ENCODE assay signal across 8 mouse cellular contexts in the genomic region with DNA sequence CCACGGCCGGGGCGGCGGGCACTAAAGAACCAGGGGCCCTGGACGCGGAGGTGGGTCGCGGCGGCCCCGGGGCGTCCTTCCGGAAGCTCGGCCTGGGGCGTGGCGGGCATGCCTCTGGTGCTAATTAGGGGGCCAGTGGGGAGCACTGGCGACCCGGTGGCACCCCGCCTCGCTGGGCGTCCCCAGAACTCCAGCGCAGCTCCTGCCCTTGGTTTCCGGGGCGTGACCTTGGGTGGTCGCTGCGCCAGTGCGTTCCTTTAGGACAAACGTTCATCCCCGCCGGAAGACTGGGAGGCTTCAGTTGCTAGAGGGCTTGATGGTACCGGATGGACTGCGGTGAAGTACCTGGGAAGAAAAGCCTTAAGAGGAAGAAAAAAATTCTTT. TPM values are rescaled to one million over a fixed set of nuclear protein-coding genes. Genes with fewer than 3 reads are reported as not detected.
DNase-seq lines count a peak whose midpoint lies in the region; ATAC-seq and TF ChIP-seq lines count a peak whose summit lies in the region.

No protein-coding gene starts in this region.

- peak overlapping the region; percentile 7; the same call in 1 of the 2 replicates for H3K27ac ChIP-seq in cerebellum, adult 2 months (ENCODE audit: insufficient read depth, low read length)
- peak overlapping the region; percentile 58 for H3K27ac ChIP-seq in MEL (ENCODE audit: control insufficient read depth, low read depth, low read length)
- H3K27ac ChIP-seq in hindbrain, embryonic 11.5 days (ENCODE audit: low read depth, low read length): peak overlapping the region; percentile 67
- peak overlapping the region; percentile 81 for H3K27ac ChIP-seq in liver, embryonic 13.5 days
- H3K27ac ChIP-seq in midbrain, postnatal 0 days (ENCODE audit: low read depth, low read length): peak overlapping the region; percentile 83
- H3K27ac ChIP-seq in testis, adult 2 months (ENCODE audit: control insufficient read depth, insufficient read depth, low read depth, low read length): peak overlapping the region; percentile 98

- ATAC-seq in erythroid progenitor cell, adult 5-6 weeks (replicated peaks; ENCODE audit: low FRiP score, poor library complexity, severe bottlenecking): peak; percentile 30
- ATAC-seq in hindbrain, embryonic 11.5 days (ENCODE audit: low FRiP score): no peak
- peak; percentile 32 for ATAC-seq in liver, embryonic 13.5 days (ENCODE audit: low read depth)
- ATAC-seq in midbrain, postnatal 0 days (ENCODE audit: low FRiP score): no peak

- TF ChIP-seq CTCF in cerebellum, adult 2 months (IDR thresholded peaks at IDR 0.05; ENCODE audit: borderline replicate concordance, insufficient read depth, low read depth, low read length): no peak
- TF ChIP-seq CTCF in MEL (IDR thresholded peaks at IDR 0.05 in 2 of 3, conservative IDR thresholded peaks at IDR 0.05 in 1 of 3; ENCODE audit: control insufficient read depth in 1 of 3, insufficient read depth in 1 of 3, low read depth in 2 of 3, low read length in 3 of 3, poor library complexity in 1 of 3, severe bottlenecking in 1 of 3): no peak
- TF ChIP-seq CTCF in midbrain, postnatal 0 days (IDR thresholded peaks at IDR 0.05): no peak
- no peak for TF ChIP-seq CTCF in testis, adult 2 months (IDR thresholded peaks at IDR 0.05; ENCODE audit: control insufficient read depth, insufficient read depth, insufficient replicate concordance, low read depth, low read length)

- TF ChIP-seq RAD21 in MEL (IDR thresholded peaks at IDR 0.05; ENCODE audit: low read depth, low read length): no peak

- H3K4me1 ChIP-seq in cerebellum, adult 2 months (ENCODE audit: control insufficient read depth, insufficient read depth, low read length): peaks cover 8% of the 10 kb centered on the region; the same call in 1 of the 2 replicates
- H3K4me1 ChIP-seq in MEL (ENCODE audit: control insufficient read depth in 1 of 2, insufficient read depth in 2 of 2, low read length in 2 of 2): peaks cover 0 to 18% of the 10 kb centered on the region in 2 experiments; a peak in 2 of 4 replicates
- H3K4me1 ChIP-seq in hindbrain, embryonic 11.5 days (replicated peaks; ENCODE audit: control insufficient read depth, insufficient read depth, low read length): peaks cover 6% of the 10 kb centered on the region
- H3K4me1 ChIP-seq in liver, embryonic 13.5 days (replicated peaks): peaks cover 41% of the 10 kb centered on the region
- H3K4me1 ChIP-seq in midbrain, postnatal 0 days (ENCODE audit: insufficient read depth, low read length): peaks cover 9% of the 10 kb centered on the region; the same call in 1 of the 2 replicates
- H3K4me1 ChIP-seq in testis, adult 2 months (ENCODE audit: control insufficient read depth, insufficient read depth, low read length): peaks cover 7% of the 10 kb centered on the region

- TF ChIP-seq POLR2A in cerebellum, adult 2 months (IDR thresholded peaks at IDR 0.05; ENCODE audit: borderline replicate concordance, insufficient read depth, low read length): no peak
- no peak; a peak in 2 of 4 replicates for TF ChIP-seq POLR2A in MEL (IDR thresholded peaks at IDR 0.05; ENCODE audit: control insufficient read depth in 1 of 2, insufficient read depth in 1 of 2, low read depth in 1 of 2, low read length in 2 of 2, poor library complexity in 1 of 2)
- TF ChIP-seq POLR2A in testis, adult 2 months (IDR thresholded peaks at IDR 0.05; ENCODE audit: control insufficient read depth, low read depth, low read length): 0 out of 2 replicates have a peak, but pooled peaks have one; percentile 45

- H3K27me3 ChIP-seq in cerebellum, adult 2 months (ENCODE audit: control insufficient read depth, insufficient read depth, low read length): no peaks in the 10 kb centered on the region
- no peaks in the 10 kb centered on the region for H3K27me3 ChIP-seq in MEL (ENCODE audit: control insufficient read depth in 1 of 2, insufficient read depth in 2 of 2, low read length in 2 of 2)
- H3K27me3 ChIP-seq in hindbrain, embryonic 11.5 days (ENCODE audit: control insufficient read depth, insufficient read depth, low read length): no peaks in the 10 kb centered on the region
- no peaks in the 10 kb centered on the region for H3K27me3 ChIP-seq in liver, embryonic 13.5 days
- H3K27me3 ChIP-seq in midbrain, postnatal 0 days (ENCODE audit: insufficient read depth, low read length): no peaks in the 10 kb centered on the region
- H3K27me3 ChIP-seq in testis, adult 2 months (ENCODE audit: control insufficient read depth, insufficient read depth, low read length): no peaks in the 10 kb centered on the region

- 0 out of 4 replicates have a peak, but pooled peaks of 1 of the 2 experiments have one; percentile 28 for TF ChIP-seq EP300 in MEL (IDR thresholded peaks at IDR 0.05; ENCODE audit: low read depth in 1 of 2, low read length in 2 of 2)

- peak overlapping the region; percentile 94 for H3K9ac ChIP-seq in MEL (ENCODE audit: control insufficient read depth, low read depth, low read length, poor library complexity, severe bottlenecking)
- H3K9ac ChIP-seq in hindbrain, embryonic 11.5 days (ENCODE audit: low read depth, low read length): peak overlapping the region; percentile 97
- H3K9ac ChIP-seq in liver, embryonic 13.5 days: peak overlapping the region; percentile 97
- H3K9ac ChIP-seq in midbrain, postnatal 0 days (replicated peaks; ENCODE audit: low read length, poor library complexity, severe bottlenecking): peak overlapping the region; percentile 96

- peak in 1 of 2 experiments; percentile 45 for DNase-seq in cerebellum, adult 2 months
- DNase-seq in cerebellum, adult 11-12 months: no peak
- peak; percentile 78 for DNase-seq in MEL (ENCODE audit: low read depth, low spot score)
- peak; percentile 60 for DNase-seq in hindbrain, embryonic 11.5 days (ENCODE audit: low spot score)
- DNase-seq in liver, embryonic 13.5 days: peak; percentile 47
- peak; percentile 12 for DNase-seq in midbrain, postnatal 0 days (ENCODE audit: low spot score)

- peak overlapping the region; percentile 91 for H3K4me2 ChIP-seq in hindbrain, embryonic 11.5 days (replicated peaks; ENCODE audit: low read depth, low read length)
- peak overlapping the region; percentile 88 for H3K4me2 ChIP-seq in liver, embryonic 13.5 days
- H3K4me2 ChIP-seq in midbrain, postnatal 0 days (ENCODE audit: low read depth, low read length, poor library complexity, severe bottlenecking): peak overlapping the region; percentile 76

- WGBS in cerebellum, adult 2 months: 1% methylated on average over 29 of the region's 31 CpGs
- WGBS in hindbrain, embryonic 11.5 days: under 1% methylated on average over 28 of the region's 31 CpGs
- WGBS in liver, embryonic 13.5 days (ENCODE audit: insufficient replicate concordance): under 1% methylated on average over 30 of the region's 31 CpGs
- WGBS in midbrain, postnatal 0 days: 1% methylated on average over 31 of the region's 31 CpGs

- H3K79me2 ChIP-seq in MEL (ENCODE audit: control insufficient read depth, insufficient read depth, low read length, poor library complexity): peaks cover 55% of the 10 kb centered on the region

- H3K9me3 ChIP-seq in MEL (replicated peaks; ENCODE audit: insufficient read depth, low read length): no peaks in the 10 kb centered on the region
- no peaks in the 10 kb centered on the region for H3K9me3 ChIP-seq in hindbrain, embryonic 11.5 days (ENCODE audit: control insufficient read depth, low read length)
- peaks cover 4% of the 10 kb centered on the region; the same call in 1 of the 2 replicates for H3K9me3 ChIP-seq in liver, embryonic 13.5 days (replicated peaks)
- H3K9me3 ChIP-seq in midbrain, postnatal 0 days (ENCODE audit: low read length): no peaks in the 10 kb centered on the region

- H3K4me3 ChIP-seq in cerebellum, adult 2 months (replicated peaks; ENCODE audit: insufficient read depth, low read depth, low read length): peak overlapping the region; percentile 93
- H3K4me3 ChIP-seq in MEL (ENCODE audit: control insufficient read depth in 1 of 2, insufficient read depth in 1 of 2, low read depth in 2 of 2, low read length in 2 of 2): peak overlapping the region; percentile 79 to 93
- H3K4me3 ChIP-seq in hindbrain, embryonic 11.5 days (ENCODE audit: low read depth, low read length): peak overlapping the region; percentile 100
- peak overlapping the region; percentile 99 for H3K4me3 ChIP-seq in liver, embryonic 13.5 days (replicated peaks)
- peak overlapping the region; percentile 99 for H3K4me3 ChIP-seq in midbrain, postnatal 0 days (ENCODE audit: low read depth, low read length)
- H3K4me3 ChIP-seq in testis, adult 2 months (ENCODE audit: control insufficient read depth, low read depth, low read length): peak overlapping the region; percentile 96

- peaks cover 3 to 16% of the 10 kb centered on the region in 2 experiments for H3K36me3 ChIP-seq in MEL (ENCODE audit: control insufficient read depth in 1 of 2, insufficient read depth in 2 of 2, low read length in 2 of 2)
- H3K36me3 ChIP-seq in hindbrain, embryonic 11.5 days (ENCODE audit: control insufficient read depth, insufficient read depth, low read length): no peaks in the 10 kb centered on the region
- H3K36me3 ChIP-seq in liver, embryonic 13.5 days: peaks cover 9% of the 10 kb centered on the region; the same call in 1 of the 2 replicates
- peaks cover 7% of the 10 kb centered on the region; the same call in 1 of the 2 replicates for H3K36me3 ChIP-seq in midbrain, postnatal 0 days (ENCODE audit: insufficient read depth, low read length)
- 0 out of 2 replicates have a peak, but pooled peaks cover 1% of the 10 kb centered on the region for H3K36me3 ChIP-seq in testis, adult 2 months (ENCODE audit: control insufficient read depth, insufficient read depth, low read length)

RNA-seq across cellular contexts. Expression of gene Maea, which starts 0.7 kb away (rescaled TPM):
- polyA plus RNA-seq in cerebellum, adult 2 months (2012; rRNA removed): 132 and 145 TPM in 2 replicates
- 140 and 151 TPM in 2 replicates for total RNA-seq in MEL (2012; rRNA removed)
- polyA plus RNA-seq in MEL (2012; ENCODE audit: insufficient read depth in 1 of 2, insufficient read length in 2 of 2, low read depth in 1 of 2, low replicate concordance in 2 of 2, missing spikeins in 1 of 2): 100 to 1,000 TPM in 1 of 2 experiments, not detected in 1; 224 TPM
- 19.7 and 33.2 TPM in 2 replicates for total RNA-seq in erythroid progenitor cell, adult 5-6 weeks (2015; ENCODE audit: low replicate concordance)
- total RNA-seq in erythroid progenitor cell, adult 5-6 weeks (2017; ENCODE audit: low replicate concordance): 69.8 and 71.5 TPM in 2 replicates
- 133 and 141 TPM in 2 replicates for polyA plus RNA-seq in hindbrain, embryonic 11.5 days (2014; fragmentation: Nextera tagmentation; extraction: Ambion mirVana)
- polyA plus RNA-seq in liver, embryonic 13.5 days (2015; fragmentation: Nextera tagmentation; extraction: Ambion mirVana): 54.9 and 58.2 TPM in 2 replicates
- 136 and 137 TPM in 2 replicates for total RNA-seq in midbrain, postnatal 0 days (2014; rRNA removed)
- polyA plus RNA-seq in midbrain, postnatal 0 days (2015; fragmentation: Nextera tagmentation; extraction: Ambion mirVana): 122 and 129 TPM in 2 replicates
- polyA plus RNA-seq in testis, adult 2 months (2012; rRNA removed): 98.3 and 112 TPM in 2 replicates

RNA-seq across cellular contexts. Expression of gene Uvssa, which starts 42.4 kb away (rescaled TPM):
- 6.4 and 8.0 TPM in 2 replicates for polyA plus RNA-seq in cerebellum, adult 2 months (2012; rRNA removed)
- 4.7 and 6.3 TPM in 2 replicates for total RNA-seq in MEL (2012; rRNA removed)
- polyA plus RNA-seq in MEL (2012; ENCODE audit: insufficient read depth in 1 of 2, insufficient read length in 2 of 2, low read depth in 1 of 2, low replicate concordance in 2 of 2, missing spikeins in 1 of 2): 10 to 100 TPM in 1 of 2 experiments, not detected in 1; 10.6 TPM
- total RNA-seq in erythroid progenitor cell, adult 5-6 weeks (2015; ENCODE audit: low replicate concordance): 13.8 and 16.9 TPM in 2 replicates
- total RNA-seq in erythroid progenitor cell, adult 5-6 weeks (2017; ENCODE audit: low replicate concordance): 24.5 and 28.1 TPM in 2 replicates
- 6.9 and 7.9 TPM in 2 replicates for polyA plus RNA-seq in hindbrain, embryonic 11.5 days (2014; fragmentation: Nextera tagmentation; extraction: Ambion mirVana)
- polyA plus RNA-seq in liver, embryonic 13.5 days (2015; fragmentation: Nextera tagmentation; extraction: Ambion mirVana): 2.2 and 2.7 TPM in 2 replicates
- total RNA-seq in midbrain, postnatal 0 days (2014; rRNA removed): 9.5 and 11.8 TPM in 2 replicates
- polyA plus RNA-seq in midbrain, postnatal 0 days (2015; fragmentation: Nextera tagmentation; extraction: Ambion mirVana): 7.7 and 9.5 TPM in 2 replicates
- 7.9 and 8.3 TPM in 2 replicates for polyA plus RNA-seq in testis, adult 2 months (2012; rRNA removed)

Comparison
In these comparisons a context has a peak if more than half of its experiments do, and no peak if none do; other contexts are left out.
1. H3K27ac ChIP-seq: peak in every context shown above with its lines; median percentile 98 in testis, adult 2 months; 83 in midbrain, postnatal 0 days; 81 in liver, embryonic 13.5 days; 67 in hindbrain, embryonic 11.5 days; 58 in MEL; 7 in cerebellum, adult 2 months.
2. ATAC-seq: peak in erythroid progenitor cell, adult 5-6 weeks (single experiment) and liver, embryonic 13.5 days (single experiment); none in hindbrain, embryonic 11.5 days (single experiment) and midbrain, postnatal 0 days (single experiment).
3. Peak in every context shown above with its lines, with median percentiles within 50 percentile points of each other: H3K4me3 ChIP-seq, H3K9ac ChIP-seq and H3K4me2 ChIP-seq.